Mouse (Mus musculus): ENCODE data around the gene Dlgap1. TPM values are rescaled to one million over a fixed set of nuclear protein-coding genes. Genes with fewer than 3 reads are reported as not detected.

Gene Dlgap1
- polyA plus RNA-seq, 2 experiments, result 4.6 to 4.7 TPM

DNA sequence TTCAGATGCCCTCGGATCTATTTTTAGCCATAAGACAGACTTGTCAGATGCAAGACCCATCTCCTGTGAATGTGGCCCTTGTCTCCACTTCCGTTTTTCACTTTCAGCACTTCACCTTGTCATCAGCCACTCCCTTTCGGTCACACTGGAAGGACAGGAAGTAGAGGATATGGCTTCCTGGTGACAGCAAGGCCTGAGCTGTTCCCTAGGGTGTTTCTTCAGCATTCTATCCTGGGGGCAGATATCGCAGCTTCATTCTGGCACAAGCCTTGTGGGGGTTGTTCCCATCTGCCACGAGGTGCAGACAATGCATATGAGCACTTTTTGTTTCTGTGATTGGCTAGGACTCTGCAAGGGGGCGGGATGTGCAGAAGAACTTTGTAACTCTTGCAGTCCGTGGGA, 502.1 kb downstream of the Dlgap1 start:
- H3K27ac ChIP-seq (replicated peaks; ENCODE audit: low read depth, low read length), result no peak overlapping the region
- no peaks in the 10 kb centered on the region for H3K36me3 ChIP-seq (ENCODE audit: control insufficient read depth, insufficient read depth, low read length)
- no peaks in the 10 kb centered on the region for H3K27me3 ChIP-seq (ENCODE audit: control insufficient read depth, insufficient read depth, low read length)
- WGBS, result 78% methylated on average over 7 of the region's 7 CpGs
- no peak overlapping the region for H3K9ac ChIP-seq (ENCODE audit: low read depth, low read length, severe bottlenecking)
- no peaks in the 10 kb centered on the region for H3K9me3 ChIP-seq (ENCODE audit: control insufficient read depth, low read length)
- H3K4me2 ChIP-seq (replicated peaks; ENCODE audit: low read depth, low read length, severe bottlenecking), result no peak overlapping the region
- no peak for DNase-seq (ENCODE audit: low spot score)
- no peak overlapping the region for H3K4me3 ChIP-seq (replicated peaks; ENCODE audit: low read length)
- H3K4me1 ChIP-seq (ENCODE audit: control insufficient read depth, insufficient read depth, low read length), result no peaks in the 10 kb centered on the region
- TF ChIP-seq POLR2A (IDR thresholded peaks at IDR 0.05; ENCODE audit: borderline replicate concordance, extremely low read depth, insufficient read depth, insufficient read length), result no peak
- ATAC-seq (ENCODE audit: low FRiP score, low read depth), result no peak

- no peaks in the 10 kb centered on the region for H3K36me3 ChIP-seq (ENCODE audit: control insufficient read depth, insufficient read depth, low read length)
- ATAC-seq (ENCODE audit: low FRiP score, low read depth), result no peak
- no peaks in the 10 kb centered on the region for H3K9me3 ChIP-seq (ENCODE audit: control insufficient read depth, low read length)
- no peak overlapping the region for H3K27ac ChIP-seq (replicated peaks; ENCODE audit: low read depth, low read length)
- no peak for TF ChIP-seq POLR2A (IDR thresholded peaks at IDR 0.05; ENCODE audit: borderline replicate concordance, extremely low read depth, insufficient read depth, insufficient read length)
- H3K9ac ChIP-seq (ENCODE audit: low read depth, low read length, severe bottlenecking), result no peak overlapping the region
- H3K27me3 ChIP-seq (ENCODE audit: control insufficient read depth, insufficient read depth, low read length), result no peaks in the 10 kb centered on the region
- WGBS, result 77% methylated on average over 7 of the region's 7 CpGs
- no peak overlapping the region for H3K4me3 ChIP-seq (replicated peaks; ENCODE audit: low read length)
- no peaks in the 10 kb centered on the region for H3K4me1 ChIP-seq (ENCODE audit: control insufficient read depth, insufficient read depth, low read length)
- no peak for DNase-seq (ENCODE audit: low spot score)
- H3K4me2 ChIP-seq (replicated peaks; ENCODE audit: low read depth, low read length, severe bottlenecking), result no peak overlapping the region
These were observed 503.3 kb downstream of the Dlgap1 start for GRCm38 (mm10) chr17:70472162-70472561.

DNA sequence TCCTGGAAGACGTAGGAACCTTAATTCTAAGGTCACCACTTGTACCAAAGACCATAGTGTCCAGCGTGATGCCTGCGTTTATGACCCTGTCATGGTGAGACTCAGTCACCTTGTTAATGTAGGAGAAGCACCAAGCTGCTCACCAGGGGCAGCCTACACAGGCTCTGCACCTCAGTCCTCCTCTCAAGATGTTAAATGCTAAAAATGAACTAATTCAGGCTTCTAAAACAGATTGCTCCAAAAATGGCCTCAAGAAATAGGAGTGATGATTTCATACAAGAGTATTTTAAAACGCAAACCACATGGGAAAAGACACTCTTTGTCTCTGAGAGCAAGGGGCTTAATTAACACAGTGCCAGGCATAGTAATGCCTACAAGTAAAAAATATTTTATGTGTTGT, 505.0 kb downstream of the Dlgap1 start:
- Histone ChIP-seq H3K4me2 (replicated peaks; ENCODE audit: low read depth, low read length, severe bottlenecking) (no peak overlapping the region), H3K9ac (ENCODE audit: low read depth, low read length, severe bottlenecking) (no peak overlapping the region), H3K4me3 (replicated peaks; ENCODE audit: low read length) (no peak overlapping the region), H3K4me1 (ENCODE audit: control insufficient read depth, insufficient read depth, low read length) (no peaks in the 10 kb centered on the region), H3K36me3 (ENCODE audit: control insufficient read depth, insufficient read depth, low read length) (no peaks in the 10 kb centered on the region), H3K9me3 (ENCODE audit: control insufficient read depth, low read length) (no peaks in the 10 kb centered on the region), H3K27ac (replicated peaks; ENCODE audit: low read depth, low read length) (no peak overlapping the region), H3K27me3 (ENCODE audit: control insufficient read depth, insufficient read depth, low read length) (no peaks in the 10 kb centered on the region)
- no peak for DNase-seq (ENCODE audit: low spot score)
- no peak for TF ChIP-seq POLR2A (IDR thresholded peaks at IDR 0.05; ENCODE audit: borderline replicate concordance, extremely low read depth, insufficient read depth, insufficient read length)
- WGBS, result 75% methylated on average over 4 of the region's 4 CpGs
- no peak for ATAC-seq (ENCODE audit: low FRiP score, low read depth)

- TF ChIP-seq POLR2A (IDR thresholded peaks at IDR 0.05; ENCODE audit: borderline replicate concordance, extremely low read depth, insufficient read depth, insufficient read length), result no peak
- H3K9ac ChIP-seq (ENCODE audit: low read depth, low read length, severe bottlenecking), result no peak overlapping the region
- no peaks in the 10 kb centered on the region for H3K4me1 ChIP-seq (ENCODE audit: control insufficient read depth, insufficient read depth, low read length)
- no peak for DNase-seq (ENCODE audit: low spot score)
- no peaks in the 10 kb centered on the region for H3K9me3 ChIP-seq (ENCODE audit: control insufficient read depth, low read length)
- WGBS, result 80% methylated on average over 4 of the region's 4 CpGs
- H3K4me3 ChIP-seq (replicated peaks; ENCODE audit: low read length), result no peak overlapping the region
- no peak overlapping the region for H3K4me2 ChIP-seq (replicated peaks; ENCODE audit: low read depth, low read length, severe bottlenecking)
- no peak for ATAC-seq (ENCODE audit: low FRiP score, low read depth)
- H3K27ac ChIP-seq (replicated peaks; ENCODE audit: low read depth, low read length), result no peak overlapping the region
- H3K27me3 ChIP-seq (ENCODE audit: control insufficient read depth, insufficient read depth, low read length), result no peaks in the 10 kb centered on the region
- no peaks in the 10 kb centered on the region for H3K36me3 ChIP-seq (ENCODE audit: control insufficient read depth, insufficient read depth, low read length)
These were observed 514.8 kb downstream of the Dlgap1 start for GRCm38 (mm10) chr17:70483716-70484115.

GRCm38 (mm10) chr17:70485668-70486067, 516.8 kb downstream of the Dlgap1 start:
- H3K27ac ChIP-seq (replicated peaks; ENCODE audit: low read depth, low read length), result no peak overlapping the region
- H3K4me3 ChIP-seq (replicated peaks; ENCODE audit: low read length), result no peak overlapping the region
- no peaks in the 10 kb centered on the region for H3K27me3 ChIP-seq (ENCODE audit: control insufficient read depth, insufficient read depth, low read length)
- DNase-seq (ENCODE audit: low spot score) (no peak), ATAC-seq (ENCODE audit: low FRiP score, low read depth) (no peak)
- TF ChIP-seq POLR2A (IDR thresholded peaks at IDR 0.05; ENCODE audit: borderline replicate concordance, extremely low read depth, insufficient read depth, insufficient read length), result no peak
- H3K36me3 ChIP-seq (ENCODE audit: control insufficient read depth, insufficient read depth, low read length), result no peaks in the 10 kb centered on the region
- H3K9ac ChIP-seq (ENCODE audit: low read depth, low read length, severe bottlenecking), result no peak overlapping the region
- WGBS, result 92% methylated on average over 4 of the region's 4 CpGs
- H3K4me1 ChIP-seq (ENCODE audit: control insufficient read depth, insufficient read depth, low read length), result no peaks in the 10 kb centered on the region
- H3K4me2 ChIP-seq (replicated peaks; ENCODE audit: low read depth, low read length, severe bottlenecking), result no peak overlapping the region
- no peaks in the 10 kb centered on the region for H3K9me3 ChIP-seq (ENCODE audit: control insufficient read depth, low read length)

- DNase-seq (ENCODE audit: low spot score) (no peak), ATAC-seq (ENCODE audit: low FRiP score, low read depth) (no peak)
- Histone ChIP-seq H3K27ac (replicated peaks; ENCODE audit: low read depth, low read length) (no peak overlapping the region), H3K36me3 (ENCODE audit: control insufficient read depth, insufficient read depth, low read length) (no peaks in the 10 kb centered on the region), H3K9me3 (ENCODE audit: control insufficient read depth, low read length) (no peaks in the 10 kb centered on the region), H3K4me2 (replicated peaks; ENCODE audit: low read depth, low read length, severe bottlenecking) (no peak overlapping the region), H3K4me3 (replicated peaks; ENCODE audit: low read length) (no peak overlapping the region), H3K9ac (ENCODE audit: low read depth, low read length, severe bottlenecking) (no peak overlapping the region), H3K27me3 (ENCODE audit: control insufficient read depth, insufficient read depth, low read length) (no peaks in the 10 kb centered on the region), H3K4me1 (ENCODE audit: control insufficient read depth, insufficient read depth, low read length) (no peaks in the 10 kb centered on the region)
- TF ChIP-seq POLR2A (IDR thresholded peaks at IDR 0.05; ENCODE audit: borderline replicate concordance, extremely low read depth, insufficient read depth, insufficient read length), result no peak
- WGBS, result 79% methylated on average over 7 of the region's 7 CpGs
These were observed 517.4 kb downstream of the Dlgap1 start for GRCm38 (mm10) chr17:70486259-70486658.
